Mouse (Mus musculus): ENCODE data around the gene Chn2.

DNA sequence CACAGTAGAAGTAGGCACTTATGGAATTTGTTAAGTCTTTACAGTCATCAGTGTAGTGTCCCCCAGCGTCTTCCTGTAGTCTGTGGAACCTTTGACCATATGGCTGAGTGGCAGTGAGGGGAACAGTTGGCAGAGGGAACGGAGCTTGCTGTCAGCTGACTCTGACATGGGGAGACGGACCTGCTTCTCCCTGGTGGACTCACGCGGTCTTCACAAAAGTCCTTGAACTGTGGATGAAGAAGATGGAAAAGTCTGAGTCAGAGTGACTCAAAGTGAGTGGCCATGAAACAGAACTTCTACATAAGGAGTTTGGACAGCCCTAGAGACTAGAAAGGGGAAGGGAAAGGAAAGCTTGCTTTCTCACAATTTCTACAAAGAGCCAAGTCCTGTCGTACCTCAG, 36.1 kb downstream of the Chn2 start:
- TF ChIP-seq E2F4 (IDR thresholded peaks at IDR 0.05; ENCODE audit: borderline replicate concordance, low read depth, low read length) (no peak), SIN3A (IDR thresholded peaks at IDR 0.05; ENCODE audit: low read length) (no peak), CTCF (IDR thresholded peaks at IDR 0.05 in 2 of 3, conservative IDR thresholded peaks at IDR 0.05 in 1 of 3; ENCODE audit: control insufficient read depth in 1 of 3, insufficient read depth in 1 of 3, low read depth in 2 of 3, low read length in 3 of 3, poor library complexity in 1 of 3, severe bottlenecking in 1 of 3) (no peak), MAX (IDR thresholded peaks at IDR 0.05; ENCODE audit: low read length) (no peak), GATA1 (IDR thresholded peaks at IDR 0.05; ENCODE audit: low read depth, low read length) (no peak), POLR2AphosphoS2 (IDR thresholded peaks at IDR 0.05; ENCODE audit: low read length) (no peak), CHD1 (IDR thresholded peaks at IDR 0.05; ENCODE audit: low read depth, low read length) (no peak), POLR2A (IDR thresholded peaks at IDR 0.05; ENCODE audit: control insufficient read depth in 1 of 2, insufficient read depth in 1 of 2, low read depth in 1 of 2, low read length in 2 of 2, poor library complexity in 1 of 2) (no peak), MEF2A (IDR thresholded peaks at IDR 0.05; ENCODE audit: extremely low read depth, insufficient replicate concordance, low read depth, low read length, poor library complexity, severe bottlenecking) (no peak), NRF1 (IDR thresholded peaks at IDR 0.05; ENCODE audit: insufficient read depth, low read depth, low read length, poor library complexity, severe bottlenecking) (no peak), JUND (IDR thresholded peaks at IDR 0.05; ENCODE audit: low read depth, low read length) (no peak)
